Mouse (Mus musculus) forebrain, embryonic 15.5 days (tissue): ENCODE results near the gene Acss1. TPM values are rescaled to one million over a fixed set of nuclear protein-coding genes. Genes with fewer than 3 reads are reported as not detected.
A peak's percentile ranks its signal among the peaks of the same experiment; 100 is the strongest.

Source experiments
- ATAC-seq: fragments of 200-750 bp; cut with Nextera tagmentation; replicated peaks from 2 replicates; pipeline ENCODE4 v1.8.0; 2017; ENCODE audit warnings: mild to moderate bottlenecking, moderate TSS enrichment, moderate library complexity
- H3K27ac ChIP-seq: fragments of 300-500 bp; sonication (generic); replicated peaks from 2 replicates; pipeline ENCODE4 v1.5.1; 2015; ENCODE audit warnings: mild to moderate bottlenecking, inconsistent platforms
- H3K27me3 ChIP-seq: fragments of 300-500 bp; sonication (generic); 2 replicates; pipeline ENCODE4 v1.6.1; 2015; ENCODE audit warnings: inconsistent platforms
- H3K36me3 ChIP-seq: fragments of 300-500 bp; sonication (generic); 2 replicates; pipeline ENCODE4 v1.6.1; 2015; ENCODE audit warnings: mild to moderate bottlenecking, inconsistent platforms
- H3K4me1 ChIP-seq: fragments of 300-500 bp; sonication (generic); 2 replicates; pipeline ENCODE4 v1.6.1; 2015; ENCODE audit warnings: inconsistent platforms
- H3K4me2 ChIP-seq: fragments of 300-500 bp; sonication (generic); replicated peaks from 2 replicates; pipeline ENCODE4 v1.6.1; 2015; ENCODE audit warnings: mild to moderate bottlenecking, inconsistent platforms
- H3K4me3 ChIP-seq: fragments of 300-500 bp; sonication (generic); 2 replicates; pipeline ENCODE4 v1.5.1; 2015; ENCODE audit warnings: mild to moderate bottlenecking, inconsistent platforms
- H3K9ac ChIP-seq: fragments of 300-500 bp; sonication (generic); replicated peaks from 2 replicates; pipeline ENCODE4 v1.6.1; 2015; ENCODE audit warnings: mild to moderate bottlenecking, inconsistent platforms
- H3K9me3 ChIP-seq: fragments of 300-500 bp; sonication (generic); 2 replicates; pipeline ENCODE4 v1.6.1; 2016; ENCODE audit warnings: inconsistent platforms
- WGBS: fragments of 180-500 bp; shearing (Covaris S2); methylation state at CpG from one replicate; pipeline ENCODE4 v1.1.7; 2015; ENCODE audit warnings: mixed read lengths; 5-methylcytosine and 5-hydroxymethylcytosine counted together
- polyA plus RNA-seq: library from polyadenylated mRNA; unstranded; fragments of >200 nt; fragmentation: Nextera tagmentation; extraction: Ambion mirVana; gene quantifications from 2 replicates; pipeline ENCODE4 v1.2.1, GENCODE M21; 2015

Acss1 gene
- polyA plus RNA-seq, 1 experiment from 2014 or later = 26.3 TPM

GRCm38 (mm10) chr2:150648300-150648895 is 19.9 kb downstream of the Acss1 start:
- no peaks in the 10 kb centered on the region for H3K36me3 ChIP-seq
- H3K4me3 ChIP-seq = no peak overlapping the region
- H3K9ac ChIP-seq = no peak overlapping the region
- ATAC-seq = no peak
- peaks cover 52% of the 10 kb centered on the region for H3K4me1 ChIP-seq
- no peaks in the 10 kb centered on the region for H3K9me3 ChIP-seq
- WGBS = 45% methylated on average over 13 of the region's 13 CpGs
- no peaks in the 10 kb centered on the region for H3K27me3 ChIP-seq
- H3K4me2 ChIP-seq = no peak overlapping the region
- peak overlapping the region; percentile 70 for H3K27ac ChIP-seq

DNA sequence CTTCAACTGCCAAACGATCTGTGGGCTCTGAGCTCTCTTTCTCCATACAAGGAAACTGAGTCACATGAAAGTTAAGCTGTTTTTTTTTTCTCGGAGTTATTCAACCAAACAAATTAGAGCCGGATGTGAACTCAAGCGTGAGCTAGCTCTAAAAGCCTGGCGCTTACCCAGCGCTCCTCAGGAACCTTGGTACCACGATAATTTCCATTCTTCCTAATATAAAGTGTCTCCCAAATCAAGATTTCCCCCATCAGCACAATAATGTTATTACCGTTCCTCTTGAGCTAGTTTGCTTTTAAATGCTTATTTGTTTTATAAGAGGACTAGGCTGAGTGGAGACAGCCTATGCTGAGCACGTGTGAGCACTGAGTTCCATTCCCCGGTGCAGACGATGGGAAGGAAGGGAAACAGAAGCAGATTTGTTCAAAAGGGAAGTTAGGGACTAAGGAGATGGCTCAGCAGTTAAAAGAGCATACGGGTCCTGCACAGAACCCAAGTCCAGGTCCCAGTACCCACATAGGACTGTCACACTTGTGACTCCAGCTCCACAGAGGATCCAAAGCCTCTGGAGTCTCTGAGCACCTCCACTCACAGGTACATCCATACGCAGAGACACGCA is 20.5 kb downstream of the Acss1 start:
- no peaks in the 10 kb centered on the region for H3K36me3 ChIP-seq
- no peaks in the 10 kb centered on the region for H3K9me3 ChIP-seq
- H3K4me1 ChIP-seq = peaks cover 56% of the 10 kb centered on the region
- 41% methylated on average over 14 of the region's 14 CpGs for WGBS
- H3K4me3 ChIP-seq = no peak overlapping the region
- no peak overlapping the region for H3K9ac ChIP-seq
- peak overlapping the region; percentile 70 for H3K27ac ChIP-seq
- H3K4me2 ChIP-seq = no peak overlapping the region
- ATAC-seq = no peak
- no peaks in the 10 kb centered on the region for H3K27me3 ChIP-seq

GRCm38 (mm10) chr2:150646411-150647121 is 21.7 kb downstream of the Acss1 start:
- peak overlapping the region; percentile 95; the same call in 1 of the 2 replicates for H3K27ac ChIP-seq
- peaks cover 56% of the 10 kb centered on the region for H3K4me1 ChIP-seq
- H3K4me2 ChIP-seq = no peak overlapping the region
- H3K27me3 ChIP-seq = no peaks in the 10 kb centered on the region
- WGBS = 82% methylated on average over 8 of the region's 8 CpGs
- H3K9ac ChIP-seq = no peak overlapping the region
- no peak overlapping the region for H3K4me3 ChIP-seq
- H3K36me3 ChIP-seq = no peaks in the 10 kb centered on the region
- ATAC-seq = no peak
- no peaks in the 10 kb centered on the region for H3K9me3 ChIP-seq

GRCm38 (mm10) chr2:150645225-150645624 is 23.1 kb downstream of the Acss1 start:
- ATAC-seq = no peak
- peak overlapping the region; percentile 95 for H3K27ac ChIP-seq
- WGBS = 95% methylated on average over 4 of the region's 4 CpGs
- H3K9me3 ChIP-seq = no peaks in the 10 kb centered on the region
- H3K4me2 ChIP-seq = no peak overlapping the region
- no peak overlapping the region for H3K4me3 ChIP-seq
- no peak overlapping the region for H3K9ac ChIP-seq
- H3K36me3 ChIP-seq = peaks cover 4% of the 10 kb centered on the region; the same call in 1 of the 2 replicates
- peaks cover 49% of the 10 kb centered on the region for H3K4me1 ChIP-seq
- no peaks in the 10 kb centered on the region for H3K27me3 ChIP-seq

DNA sequence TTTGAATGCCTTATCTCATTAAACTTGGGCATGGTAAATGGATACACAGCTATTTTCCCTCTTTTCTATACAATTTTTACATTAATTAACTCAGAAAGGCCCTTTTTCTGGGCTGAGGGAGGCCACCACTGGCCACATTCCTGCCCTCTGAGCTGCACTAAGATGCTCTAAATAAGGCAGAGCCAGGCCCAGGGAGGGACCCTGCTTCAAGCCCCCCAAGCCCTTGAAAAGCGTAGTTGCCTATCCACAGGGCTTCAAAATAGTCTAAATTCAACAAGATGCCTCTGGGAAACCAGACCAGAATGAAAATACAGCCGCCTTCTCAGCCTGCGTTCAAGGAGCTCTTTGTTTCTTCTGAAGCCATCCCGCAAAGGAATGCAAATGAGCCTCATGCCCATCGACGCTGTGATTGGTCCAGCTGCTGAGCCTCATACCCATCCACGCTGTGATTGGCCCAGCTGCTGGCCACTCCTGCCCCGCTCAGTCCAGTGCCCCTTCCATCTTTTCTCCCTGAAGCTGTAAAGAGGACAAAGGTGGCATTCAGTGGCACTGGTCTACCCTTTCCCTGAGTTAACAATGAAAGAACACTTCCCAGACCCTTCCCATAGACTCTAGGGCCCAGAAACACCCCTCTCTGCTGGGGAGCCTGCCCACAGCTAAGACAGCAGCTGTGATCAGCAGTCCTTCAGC is 24.4 kb downstream of the Acss1 start:
- 12% methylated on average over 8 of the region's 8 CpGs for WGBS
- no peaks in the 10 kb centered on the region for H3K27me3 ChIP-seq
- no peak overlapping the region for H3K4me3 ChIP-seq
- ATAC-seq = peak; percentile 99
- no peaks in the 10 kb centered on the region for H3K9me3 ChIP-seq
- 0 out of 2 replicates have a peak overlapping the region, but pooled peaks have one; percentile 19 for H3K9ac ChIP-seq
- peaks cover 36% of the 10 kb centered on the region for H3K4me1 ChIP-seq
- peak overlapping the region; percentile 27 for H3K4me2 ChIP-seq
- H3K27ac ChIP-seq = peak overlapping the region; percentile 95
- peaks cover 12% of the 10 kb centered on the region for H3K36me3 ChIP-seq

- 25% methylated on average over 1 of the region's 1 CpGs for WGBS
- ATAC-seq = no peak
- Histone ChIP-seq H3K4me3 (no peak overlapping the region), H3K4me2 (no peak overlapping the region), H3K27me3 (no peaks in the 10 kb centered on the region), H3K4me1 (peaks cover 33% of the 10 kb centered on the region), H3K36me3 (peaks cover 14% of the 10 kb centered on the region), H3K9me3 (no peaks in the 10 kb centered on the region), H3K27ac (peak overlapping the region; percentile 95), H3K9ac (no peak overlapping the region)
Measured at GRCm38 (mm10) chr2:150643166-150643565, 25.1 kb downstream of the Acss1 start.

DNA sequence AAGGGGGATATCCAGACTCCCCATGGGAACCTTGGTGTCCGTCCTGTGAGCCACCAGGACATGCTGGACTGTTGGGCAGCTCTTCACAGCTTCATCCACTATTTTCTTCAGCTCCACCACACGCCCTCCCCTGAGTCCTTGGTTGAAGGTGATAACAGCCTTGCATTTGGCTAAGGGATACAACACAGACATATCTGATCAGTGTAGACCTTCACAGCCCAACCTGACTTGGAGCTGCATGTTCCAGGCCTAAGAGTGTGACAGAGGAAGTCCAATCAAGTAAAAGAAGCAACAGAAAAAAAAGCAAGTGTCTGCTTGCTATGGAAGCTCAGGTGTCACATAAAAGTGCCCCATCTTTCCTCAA is 29.9 kb downstream of the Acss1 start:
- H3K36me3 ChIP-seq = peaks cover 32% of the 10 kb centered on the region
- no peak overlapping the region for H3K4me2 ChIP-seq
- WGBS = 35% methylated on average over 2 of the region's 2 CpGs
- peaks cover 17% of the 10 kb centered on the region for H3K4me1 ChIP-seq
- no peak overlapping the region for H3K4me3 ChIP-seq
- no peaks in the 10 kb centered on the region for H3K27me3 ChIP-seq
- no peak for ATAC-seq
- no peak overlapping the region for H3K9ac ChIP-seq
- no peaks in the 10 kb centered on the region for H3K9me3 ChIP-seq
- peak overlapping the region; percentile 80 for H3K27ac ChIP-seq

DNA sequence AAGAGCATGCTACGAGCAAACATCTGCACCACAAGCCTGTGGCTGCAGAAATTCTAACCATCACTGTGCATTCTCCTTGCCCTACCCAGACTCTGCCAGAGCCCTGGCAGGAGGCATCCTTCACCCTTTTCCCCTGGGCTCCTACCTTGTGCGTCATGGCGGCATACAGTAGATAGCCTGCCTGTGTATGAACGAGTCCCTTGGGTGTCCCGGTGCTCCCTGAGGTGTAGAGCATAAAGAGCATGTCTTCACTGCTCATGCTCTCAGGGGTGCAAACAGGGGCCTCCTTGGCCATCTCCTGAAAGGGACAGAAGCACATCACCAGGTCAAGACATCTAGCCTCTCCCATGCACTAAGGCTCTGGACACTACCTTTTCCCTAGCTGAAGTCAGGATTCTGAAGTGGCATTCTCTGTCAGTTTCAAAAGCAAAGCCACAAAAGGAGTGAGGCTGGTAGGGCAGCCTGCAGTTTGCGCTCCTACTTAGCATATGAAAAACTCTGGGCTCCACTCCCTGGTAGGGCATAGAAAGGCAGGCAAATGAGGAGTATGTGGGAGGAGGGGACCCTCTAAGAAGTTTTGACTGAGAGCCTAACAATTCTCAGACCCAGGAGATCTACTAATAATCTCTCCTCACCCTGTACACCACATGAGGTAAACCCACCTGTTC is 30.5 kb downstream of the Acss1 start:
- no peaks in the 10 kb centered on the region for H3K9me3 ChIP-seq
- no peak overlapping the region for H3K9ac ChIP-seq
- no peaks in the 10 kb centered on the region for H3K27me3 ChIP-seq
- H3K4me2 ChIP-seq = no peak overlapping the region; the same call in 1 of the 2 replicates
- no peak overlapping the region for H3K4me3 ChIP-seq
- peaks cover 14% of the 10 kb centered on the region for H3K4me1 ChIP-seq
- ATAC-seq = peak; percentile 71
- WGBS = 29% methylated on average over 6 of the region's 6 CpGs
- H3K36me3 ChIP-seq = peaks cover 33% of the 10 kb centered on the region
- H3K27ac ChIP-seq = peak overlapping the region; percentile 80

- no peaks in the 10 kb centered on the region for H3K27me3 ChIP-seq
- H3K9me3 ChIP-seq = no peaks in the 10 kb centered on the region
- no peak overlapping the region for H3K4me3 ChIP-seq
- ATAC-seq = no peak
- no peak overlapping the region for H3K27ac ChIP-seq
- peaks cover 29% of the 10 kb centered on the region for H3K36me3 ChIP-seq
- peaks cover 14% of the 10 kb centered on the region for H3K4me1 ChIP-seq
- no peak overlapping the region for H3K4me2 ChIP-seq
- WGBS = 69% methylated on average over 3 of the region's 3 CpGs
- H3K9ac ChIP-seq = no peak overlapping the region
Measured at GRCm38 (mm10) chr2:150635877-150636446, 32.3 kb downstream of the Acss1 start.

DNA sequence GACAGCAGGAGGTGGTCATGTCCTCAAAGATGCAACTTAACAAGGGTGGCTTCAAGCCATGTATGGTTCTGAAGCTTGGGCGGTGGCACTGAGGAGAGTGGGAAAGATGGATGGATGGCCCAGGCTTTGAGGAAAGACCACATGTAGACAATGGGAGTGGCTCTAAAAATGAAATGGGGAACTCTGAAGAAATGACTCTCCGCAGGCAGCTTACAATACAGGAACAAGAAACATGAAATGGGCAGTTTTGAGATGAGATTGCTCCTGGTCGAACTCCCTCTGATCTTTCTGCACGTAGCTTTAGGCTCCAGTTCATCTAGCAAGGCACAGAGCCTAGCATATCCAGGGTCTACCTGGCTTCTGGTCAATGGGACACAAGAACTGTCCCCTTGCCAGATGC is 39.0 kb downstream of the Acss1 start:
- no peak overlapping the region for H3K9ac ChIP-seq
- no peak overlapping the region for H3K4me2 ChIP-seq
- peaks cover 43% of the 10 kb centered on the region for H3K36me3 ChIP-seq
- H3K4me3 ChIP-seq = no peak overlapping the region
- no peaks in the 10 kb centered on the region for H3K4me1 ChIP-seq
- 94% methylated on average over 4 of the region's 4 CpGs for WGBS
- no peaks in the 10 kb centered on the region for H3K9me3 ChIP-seq
- no peak for ATAC-seq
- no peak overlapping the region for H3K27ac ChIP-seq
- no peaks in the 10 kb centered on the region for H3K27me3 ChIP-seq

DNA sequence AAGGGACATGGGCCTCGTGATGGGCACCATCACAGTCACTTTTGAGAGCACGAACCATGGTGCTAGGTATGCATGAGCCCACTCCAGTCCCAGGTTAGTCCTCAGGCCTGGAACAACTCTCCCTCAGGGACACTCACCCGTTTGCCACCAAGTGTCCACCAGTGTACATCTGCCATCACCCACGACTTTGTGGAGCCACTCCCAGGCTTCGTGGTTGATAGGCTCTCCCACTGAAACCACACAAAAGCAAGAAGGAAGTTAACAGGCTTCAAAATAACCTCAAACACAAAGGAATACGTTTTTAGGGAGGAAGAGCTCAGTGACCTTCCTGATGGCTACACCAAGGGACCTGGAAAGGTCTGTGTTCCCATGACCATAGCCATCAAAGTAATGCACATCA is 41.2 kb downstream of the Acss1 start:
- ATAC-seq = no peak
- Histone ChIP-seq H3K4me3 (no peak overlapping the region), H3K9me3 (no peaks in the 10 kb centered on the region), H3K27ac (no peak overlapping the region), H3K4me1 (no peaks in the 10 kb centered on the region), H3K27me3 (no peaks in the 10 kb centered on the region), H3K36me3 (peaks cover 44% of the 10 kb centered on the region), H3K9ac (no peak overlapping the region), H3K4me2 (no peak overlapping the region)
- WGBS = 75% methylated on average over 6 of the region's 6 CpGs
